Mouse (Mus musculus) adrenal gland, postnatal 4 days (tissue): ENCODE measurements at regions not wholly inside any gene's neighbourhood (a gene's known extent, or its start where the extent isn't known, plus 50 kb on each side); places are given as distances from the start of the nearest gene placed in this dataset.

ENCODE experiments used
- DNase-seq, 2 experiments: peaks; one replicate each; pipeline ENCODE4 v3.0.0; 2021 to 2022; ENCODE audit warnings: low spot score in 2 of 2, mixed read lengths in 2 of 2

- no peak for DNase-seq
These were observed 206.3 kb downstream of the Rpl10-ps3 start for GRCm38 (mm10) chr9:50138341-50138978.

- no peak for DNase-seq
These were observed 208.2 kb downstream of the Rpl10-ps3 start for GRCm38 (mm10) chr9:50136636-50136985.

- DNase-seq = no peak
These were observed 208.7 kb downstream of the Rpl10-ps3 start for GRCm38 (mm10) chr9:50135939-50136635.

GRCm38 (mm10) chr9:50124241-50124640 is 220.5 kb downstream of the Rpl10-ps3 start:
- no peak for DNase-seq

- DNase-seq = no peak
These were observed 223.8 kb downstream of the Rpl10-ps3 start for GRCm38 (mm10) chr9:50120820-50121599.

GRCm38 (mm10) chr9:50119412-50119811 is 225.4 kb downstream of the Rpl10-ps3 start:
- no peak for DNase-seq

- no peak for DNase-seq
These were observed 226.2 kb downstream of the Rpl10-ps3 start for GRCm38 (mm10) chr9:50118578-50118977.

GRCm38 (mm10) chr9:50106551-50106950 is 238.2 kb downstream of the Rpl10-ps3 start:
- DNase-seq = no peak

GRCm38 (mm10) chr9:50102766-50103165 is 242.0 kb downstream of the Rpl10-ps3 start:
- DNase-seq = no peak

- no peak for DNase-seq
These were observed 243.7 kb downstream of the Rpl10-ps3 start for GRCm38 (mm10) chr9:50101061-50101460.

GRCm38 (mm10) chr9:50090968-50091367 is 253.8 kb downstream of the Rpl10-ps3 start:
- no peak for DNase-seq

GRCm38 (mm10) chr9:50089916-50090315 is 254.9 kb downstream of the Rpl10-ps3 start:
- no peak for DNase-seq

- DNase-seq = no peak
These were observed 264.6 kb downstream of the Rpl10-ps3 start for GRCm38 (mm10) chr9:50080205-50080604.

GRCm38 (mm10) chr9:50068576-50068975 is 269.9 kb upstream of the Ncam1 start:
- DNase-seq = no peak

GRCm38 (mm10) chr9:50067729-50068225 is 269.1 kb upstream of the Ncam1 start:
- DNase-seq = no peak

GRCm38 (mm10) chr9:50064505-50065229 is 265.9 kb upstream of the Ncam1 start:
- no peak for DNase-seq

- DNase-seq = no peak
These were observed 239.5 kb upstream of the Ncam1 start for GRCm38 (mm10) chr9:50038231-50038630.

- no peak for DNase-seq
These were observed 233.8 kb upstream of the Ncam1 start for GRCm38 (mm10) chr9:50032322-50033158.

GRCm38 (mm10) chr9:50031318-50031717 is 232.6 kb upstream of the Ncam1 start:
- DNase-seq = no peak

GRCm38 (mm10) chr9:50029030-50029429 is 230.3 kb upstream of the Ncam1 start:
- no peak for DNase-seq
